Mouse (Mus musculus): ENCODE results near the gene Fam174b. TPM values are rescaled to one million over a fixed set of nuclear protein-coding genes. Genes with fewer than 3 reads are reported as not detected.

Gene Fam174b
- polyA plus RNA-seq, 1 experiment from 2014 or later, result 40.6 TPM

GRCm38 (mm10) chr7:73753598-73753997 lies 13.5 kb downstream of the Fam174b start:
- no peak for ATAC-seq (ENCODE audit: low FRiP score, low read depth)
- Histone ChIP-seq H3K4me3 (no peak overlapping the region), H3K27ac (replicated peaks) (no peak overlapping the region), H3K9ac (no peak overlapping the region), H3K36me3 (no peaks in the 10 kb centered on the region), H3K27me3 (no peaks in the 10 kb centered on the region), H3K4me1 (replicated peaks) (peaks cover 12% of the 10 kb centered on the region), H3K4me2 (no peak overlapping the region), H3K9me3 (no peaks in the 10 kb centered on the region)
- WGBS, result 81% methylated on average over 1 of the region's 1 CpGs

- WGBS, result 95% methylated on average over 1 of the region's 1 CpGs
Observed at GRCm38 (mm10) chr7:73755377-73756110, 15.4 kb downstream of the Fam174b start.

GRCm38 (mm10) chr7:73761691-73762189 lies 21.6 kb downstream of the Fam174b start:
- H3K4me3 ChIP-seq, result no peak overlapping the region
- no peak overlapping the region for H3K4me2 ChIP-seq
- 84% methylated on average over 8 of the region's 8 CpGs for WGBS
- H3K36me3 ChIP-seq, result no peaks in the 10 kb centered on the region
- H3K4me1 ChIP-seq (replicated peaks), result no peaks in the 10 kb centered on the region
- H3K9me3 ChIP-seq, result no peaks in the 10 kb centered on the region
- H3K27ac ChIP-seq (replicated peaks), result no peak overlapping the region
- no peak for ATAC-seq (ENCODE audit: low FRiP score, low read depth)
- no peak overlapping the region for H3K9ac ChIP-seq
- H3K27me3 ChIP-seq, result no peaks in the 10 kb centered on the region

More at GRCm38 (mm10) chr7:73755377-73756110, 15.4 kb downstream of the Fam174b start:
- no peak for ATAC-seq (ENCODE audit: low FRiP score, low read depth)
- H3K4me3 ChIP-seq, result no peak overlapping the region
- no peaks in the 10 kb centered on the region for H3K36me3 ChIP-seq
- H3K27ac ChIP-seq (replicated peaks), result no peak overlapping the region
- H3K4me1 ChIP-seq (replicated peaks), result peaks cover 12% of the 10 kb centered on the region
- no peaks in the 10 kb centered on the region for H3K27me3 ChIP-seq
- no peaks in the 10 kb centered on the region for H3K9me3 ChIP-seq
- H3K4me2 ChIP-seq, result no peak overlapping the region
- H3K9ac ChIP-seq, result no peak overlapping the region

- no peak for ATAC-seq (ENCODE audit: low FRiP score, low read depth)
- Histone ChIP-seq H3K4me2 (no peak overlapping the region), H3K36me3 (0 out of 2 replicates have a peak, but pooled peaks cover 3% of the 10 kb centered on the region), H3K4me1 (replicated peaks) (no peaks in the 10 kb centered on the region), H3K4me3 (no peak overlapping the region), H3K9ac (no peak overlapping the region), H3K27ac (replicated peaks) (no peak overlapping the region), H3K27me3 (no peaks in the 10 kb centered on the region), H3K9me3 (no peaks in the 10 kb centered on the region)
- 96% methylated on average over 5 of the region's 5 CpGs for WGBS
Observed at GRCm38 (mm10) chr7:73764679-73765078, 24.6 kb downstream of the Fam174b start.

GRCm38 (mm10) chr7:73765186-73765903 lies 25.2 kb downstream of the Fam174b start:
- WGBS, result 83% methylated on average over 7 of the region's 7 CpGs
- H3K4me1 ChIP-seq (replicated peaks), result no peaks in the 10 kb centered on the region
- H3K9me3 ChIP-seq, result no peaks in the 10 kb centered on the region
- H3K4me3 ChIP-seq, result no peak overlapping the region
- H3K27ac ChIP-seq (replicated peaks), result no peak overlapping the region
- 0 out of 2 replicates have a peak, but pooled peaks cover 3% of the 10 kb centered on the region for H3K36me3 ChIP-seq
- ATAC-seq (ENCODE audit: low FRiP score, low read depth), result no peak
- H3K9ac ChIP-seq, result no peak overlapping the region
- H3K27me3 ChIP-seq, result no peaks in the 10 kb centered on the region
- H3K4me2 ChIP-seq, result no peak overlapping the region

- peaks cover 12% of the 10 kb centered on the region; the same call in 1 of the 2 replicates for H3K4me1 ChIP-seq (replicated peaks)
- 93% methylated on average over 4 of the region's 4 CpGs for WGBS
- no peaks in the 10 kb centered on the region for H3K9me3 ChIP-seq
- no peak overlapping the region for H3K9ac ChIP-seq
- ATAC-seq (ENCODE audit: low FRiP score, low read depth), result no peak
- no peak overlapping the region for H3K27ac ChIP-seq (replicated peaks)
- H3K27me3 ChIP-seq, result no peaks in the 10 kb centered on the region
- H3K4me2 ChIP-seq, result no peak overlapping the region
- H3K4me3 ChIP-seq, result no peak overlapping the region
- H3K36me3 ChIP-seq, result 0 out of 2 replicates have a peak, but pooled peaks cover 3% of the 10 kb centered on the region
Observed at GRCm38 (mm10) chr7:73769224-73769623, 29.1 kb downstream of the Fam174b start.

GRCm38 (mm10) chr7:73771384-73772274 lies 31.5 kb downstream of the Fam174b start:
- Histone ChIP-seq H3K9me3 (no peaks in the 10 kb centered on the region), H3K4me2 (peak overlapping the region; percentile 23; the same call in 1 of the 2 replicates), H3K36me3 (0 out of 2 replicates have a peak, but pooled peaks cover 3% of the 10 kb centered on the region), H3K27me3 (no peaks in the 10 kb centered on the region), H3K4me1 (replicated peaks) (peaks cover 12% of the 10 kb centered on the region; the same call in 1 of the 2 replicates), H3K27ac (replicated peaks) (peak overlapping the region; percentile 14; the same call in 1 of the 2 replicates), H3K4me3 (no peak overlapping the region), H3K9ac (no peak overlapping the region)
- peak; percentile 46; the same call in 1 of the 2 replicates for ATAC-seq (ENCODE audit: low FRiP score, low read depth)
- WGBS, result 35% methylated on average over 19 of the region's 19 CpGs

GRCm38 (mm10) chr7:73772275-73772765 lies 32.2 kb downstream of the Fam174b start:
- Histone ChIP-seq H3K4me2 (no peak overlapping the region), H3K27ac (replicated peaks) (no peak overlapping the region; the same call in 1 of the 2 replicates), H3K4me3 (no peak overlapping the region), H3K9ac (no peak overlapping the region), H3K4me1 (replicated peaks) (peaks cover 12% of the 10 kb centered on the region; the same call in 1 of the 2 replicates), H3K36me3 (0 out of 2 replicates have a peak, but pooled peaks cover 3% of the 10 kb centered on the region), H3K9me3 (no peaks in the 10 kb centered on the region), H3K27me3 (no peaks in the 10 kb centered on the region)
- ATAC-seq (ENCODE audit: low FRiP score, low read depth), result peak; percentile 47; the same call in 1 of the 2 replicates
- 60% methylated on average over 14 of the region's 14 CpGs for WGBS

GRCm38 (mm10) chr7:73774781-73775180 lies 34.7 kb downstream of the Fam174b start:
- Histone ChIP-seq H3K4me2 (no peak overlapping the region), H3K27me3 (no peaks in the 10 kb centered on the region), H3K36me3 (no peaks in the 10 kb centered on the region), H3K4me3 (no peak overlapping the region), H3K9ac (no peak overlapping the region), H3K9me3 (no peaks in the 10 kb centered on the region), H3K4me1 (replicated peaks) (peaks cover 12% of the 10 kb centered on the region; the same call in 1 of the 2 replicates), H3K27ac (replicated peaks) (no peak overlapping the region)
- WGBS, result 80% methylated on average over 9 of the region's 9 CpGs
- ATAC-seq (ENCODE audit: low FRiP score, low read depth), result no peak

- no peak for ATAC-seq (ENCODE audit: low FRiP score, low read depth)
- Histone ChIP-seq H3K36me3 (no peaks in the 10 kb centered on the region), H3K4me3 (no peak overlapping the region), H3K4me1 (replicated peaks) (0 out of 2 replicates have a peak, but pooled peaks cover 2% of the 10 kb centered on the region), H3K9ac (no peak overlapping the region), H3K4me2 (no peak overlapping the region), H3K27me3 (no peaks in the 10 kb centered on the region), H3K27ac (replicated peaks) (no peak overlapping the region), H3K9me3 (no peaks in the 10 kb centered on the region)
- 81% methylated on average over 3 of the region's 3 CpGs for WGBS
Observed at GRCm38 (mm10) chr7:73777777-73778176, 37.7 kb downstream of the Fam174b start.

- Histone ChIP-seq H3K4me2 (no peak overlapping the region), H3K9me3 (no peaks in the 10 kb centered on the region), H3K27me3 (no peaks in the 10 kb centered on the region), H3K4me3 (no peak overlapping the region), H3K27ac (replicated peaks) (no peak overlapping the region), H3K9ac (no peak overlapping the region), H3K4me1 (replicated peaks) (no peaks in the 10 kb centered on the region), H3K36me3 (no peaks in the 10 kb centered on the region)
- no peak for ATAC-seq (ENCODE audit: low FRiP score, low read depth)
- WGBS, result 84% methylated on average over 4 of the region's 4 CpGs
Observed at GRCm38 (mm10) chr7:73784736-73785428, 44.8 kb downstream of the Fam174b start.

Measured in hindbrain, embryonic 15.5 days (tissue).